Mouse (Mus musculus) heart, embryonic 14.5 days (tissue): ENCODE measurements at regions not wholly inside any gene's neighbourhood (a gene's known extent, or its start where the extent isn't known, plus 50 kb on each side); places are given as distances from the start of the nearest gene placed in this dataset.

Source experiments
- ATAC-seq: fragments of 200-750 bp; cut with Nextera tagmentation; 2 replicates; pipeline ENCODE4 v1.8.0; 2017; ENCODE audit warnings: low read depth, moderate TSS enrichment; ENCODE audit not compliant: insufficient number of reproducible peaks, insufficient read depth, low FRiP score
- H3K27ac ChIP-seq, 2 experiments: fragments of 200-500 bp in 1 of 2; fragments of 300-500 bp in 1 of 2; sonication (generic) in 1 of 2; replicated peaks in 1 of 2; 2 replicates each; pipeline ENCODE4 v1.5.1; 2012 to 2014; ENCODE audit warnings: low read depth in 2 of 2, low read length in 2 of 2, control low read depth in 1 of 2, mild to moderate bottlenecking in 1 of 2, mixed read lengths in 1 of 2; ENCODE audit not compliant: control insufficient read depth in 1 of 2, insufficient read depth in 1 of 2
- H3K27me3 ChIP-seq: fragments of 300-500 bp; sonication (generic); 2 replicates; pipeline ENCODE4 v1.6.1; 2014; ENCODE audit warnings: mild to moderate bottlenecking, low read length, control low read depth; ENCODE audit not compliant: control insufficient read depth, insufficient read depth
- H3K36me3 ChIP-seq: fragments of 300-500 bp; sonication (generic); 2 replicates; pipeline ENCODE4 v1.6.1; 2014; ENCODE audit warnings: mild to moderate bottlenecking, control low read depth, low read length, mixed read lengths; ENCODE audit not compliant: control insufficient read depth, insufficient read depth
- H3K4me1 ChIP-seq, 2 experiments: fragments of 200-500 bp in 1 of 2; fragments of 300-500 bp in 1 of 2; sonication (generic) in 1 of 2; 2 replicates each; pipeline ENCODE4 v1.6.1; 2012 to 2014; ENCODE audit warnings: low read length in 2 of 2, control low read depth in 1 of 2, mixed read lengths in 1 of 2; ENCODE audit not compliant: control insufficient read depth in 2 of 2, insufficient read depth in 2 of 2
- H3K4me2 ChIP-seq: fragments of 300-500 bp; sonication (generic); 2 replicates; pipeline ENCODE4 v1.6.1; 2014; ENCODE audit warnings: mild to moderate bottlenecking, low read length
- H3K4me3 ChIP-seq, 2 experiments: fragments of 200-500 bp in 1 of 2; fragments of 300-500 bp in 1 of 2; sonication (generic) in 1 of 2; 2 replicates each; pipeline ENCODE4 v1.5.1; 2012 to 2014; ENCODE audit warnings: low read length in 2 of 2, mild to moderate bottlenecking in 2 of 2, control low read depth in 1 of 2, low read depth in 1 of 2, moderate library complexity in 1 of 2; ENCODE audit not compliant: control insufficient read depth in 1 of 2, insufficient read depth in 1 of 2
- H3K9ac ChIP-seq: fragments of 300-500 bp; sonication (generic); 2 replicates; pipeline ENCODE4 v1.6.1; 2014; ENCODE audit warnings: mild to moderate bottlenecking, low read length
- H3K9me3 ChIP-seq: fragments of 300-500 bp; sonication (generic); 2 replicates; pipeline ENCODE4 v1.6.1; 2016; ENCODE audit warnings: low read length, control low read depth; ENCODE audit not compliant: control insufficient read depth
- WGBS: fragments of 180-500 bp; shearing (Covaris S2); extraction: QIAGEN DNeasy Blood & Tissue Kit; methylation state at CpG from one replicate; pipeline ENCODE4 v1.1.7; 2014; 5-methylcytosine and 5-hydroxymethylcytosine counted together

GRCm38 (mm10) chr9:71025196-71025595 lies 73.2 kb upstream of the Lipc start:
- WGBS = 73% methylated on average over 3 of the region's 3 CpGs
- Histone ChIP-seq H3K9me3 (no peaks in the 10 kb centered on the region), H3K9ac (no peak overlapping the region), H3K36me3 (no peaks in the 10 kb centered on the region), H3K4me1 (no peaks in the 10 kb centered on the region), H3K27me3 (no peaks in the 10 kb centered on the region), H3K27ac (no peak overlapping the region), H3K4me2 (no peak overlapping the region), H3K4me3 (no peak overlapping the region)
- ATAC-seq = no peak

DNA sequence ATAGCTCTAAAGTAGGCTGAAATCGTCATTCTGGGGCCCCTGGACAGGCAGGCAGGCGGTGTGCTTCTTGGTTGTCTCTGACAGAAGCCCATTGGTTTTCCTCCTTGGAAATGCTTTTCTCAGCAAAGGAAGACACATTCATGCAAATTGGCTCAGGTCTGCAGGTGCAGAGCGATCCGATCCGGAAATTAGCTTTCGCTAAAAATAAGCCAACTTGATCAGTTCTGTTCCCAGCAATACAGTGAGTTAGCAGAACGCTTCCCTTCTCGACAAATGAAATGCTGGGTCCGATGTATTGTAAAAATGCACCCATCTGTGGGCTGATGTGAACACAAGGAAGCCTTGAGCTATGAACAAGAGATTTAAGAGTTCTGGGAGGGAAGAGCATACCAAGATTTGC lies 66.2 kb upstream of the Lipc start:
- 81% methylated on average over 9 of the region's 9 CpGs for WGBS
- ATAC-seq = no peak
- Histone ChIP-seq H3K4me3 (no peak overlapping the region), H3K36me3 (no peaks in the 10 kb centered on the region), H3K27me3 (no peaks in the 10 kb centered on the region), H3K9me3 (no peaks in the 10 kb centered on the region), H3K4me2 (no peak overlapping the region), H3K9ac (no peak overlapping the region), H3K27ac (no peak overlapping the region), H3K4me1 (no peaks in the 10 kb centered on the region)

GRCm38 (mm10) chr9:71017396-71018179 lies 65.6 kb upstream of the Lipc start:
- Histone ChIP-seq H3K27me3 (no peaks in the 10 kb centered on the region), H3K36me3 (no peaks in the 10 kb centered on the region), H3K9me3 (no peaks in the 10 kb centered on the region), H3K4me1 (no peaks in the 10 kb centered on the region), H3K27ac (no peak overlapping the region), H3K4me2 (no peak overlapping the region), H3K4me3 (no peak overlapping the region), H3K9ac (no peak overlapping the region)
- ATAC-seq = no peak
- WGBS = 78% methylated on average over 10 of the region's 10 CpGs

DNA sequence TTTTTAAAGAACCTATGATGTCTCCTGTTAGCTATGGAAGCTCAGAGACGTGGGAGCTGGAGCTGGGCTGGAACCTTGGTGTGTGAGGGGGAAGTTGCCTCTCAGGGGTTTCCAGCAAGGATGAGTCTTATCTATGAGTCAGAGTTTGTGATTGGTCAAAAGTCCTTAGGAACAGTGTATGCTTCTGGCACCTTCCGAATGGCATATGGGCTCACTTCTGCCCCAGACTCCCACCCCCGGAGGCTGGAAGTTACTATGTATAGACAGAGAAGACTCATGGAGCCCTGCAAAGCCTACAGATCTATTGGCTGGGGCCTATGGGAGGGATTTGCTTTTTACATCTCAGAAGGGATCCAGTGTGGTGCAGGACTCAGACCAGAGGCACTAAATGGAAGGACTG lies 63.9 kb upstream of the Lipc start:
- Histone ChIP-seq H3K4me3 (no peak overlapping the region), H3K4me1 (no peaks in the 10 kb centered on the region), H3K4me2 (no peak overlapping the region), H3K27me3 (no peaks in the 10 kb centered on the region), H3K9me3 (no peaks in the 10 kb centered on the region), H3K27ac (no peak overlapping the region), H3K36me3 (no peaks in the 10 kb centered on the region), H3K9ac (no peak overlapping the region)
- 47% methylated on average over 3 of the region's 3 CpGs for WGBS
- no peak for ATAC-seq

DNA sequence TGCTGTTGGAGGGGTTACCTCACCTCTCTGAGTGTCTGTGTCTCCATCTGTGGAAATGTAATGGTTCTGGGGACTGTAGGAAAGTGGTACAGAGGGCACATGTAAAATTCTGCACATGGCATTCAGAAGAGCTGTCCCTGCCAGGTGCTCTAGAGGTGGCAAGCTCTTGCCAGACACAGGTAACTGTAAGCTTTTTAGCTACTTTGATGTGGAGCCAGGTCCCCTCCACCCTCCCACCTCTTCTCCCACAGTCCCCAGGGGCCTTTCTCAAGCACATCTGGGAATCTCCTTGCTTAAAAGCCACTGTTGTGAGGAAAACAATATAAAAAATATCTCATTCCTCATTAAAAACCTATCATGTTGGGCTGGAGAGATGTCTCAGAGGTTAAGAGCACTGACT lies 63.4 kb upstream of the Lipc start:
- H3K27ac ChIP-seq = no peak overlapping the region
- H3K4me1 ChIP-seq = no peaks in the 10 kb centered on the region
- no peaks in the 10 kb centered on the region for H3K27me3 ChIP-seq
- no peaks in the 10 kb centered on the region for H3K9me3 ChIP-seq
- no peak overlapping the region for H3K4me3 ChIP-seq
- no peak overlapping the region for H3K9ac ChIP-seq
- no peaks in the 10 kb centered on the region for H3K36me3 ChIP-seq
- ATAC-seq = no peak
- no peak overlapping the region for H3K4me2 ChIP-seq

DNA sequence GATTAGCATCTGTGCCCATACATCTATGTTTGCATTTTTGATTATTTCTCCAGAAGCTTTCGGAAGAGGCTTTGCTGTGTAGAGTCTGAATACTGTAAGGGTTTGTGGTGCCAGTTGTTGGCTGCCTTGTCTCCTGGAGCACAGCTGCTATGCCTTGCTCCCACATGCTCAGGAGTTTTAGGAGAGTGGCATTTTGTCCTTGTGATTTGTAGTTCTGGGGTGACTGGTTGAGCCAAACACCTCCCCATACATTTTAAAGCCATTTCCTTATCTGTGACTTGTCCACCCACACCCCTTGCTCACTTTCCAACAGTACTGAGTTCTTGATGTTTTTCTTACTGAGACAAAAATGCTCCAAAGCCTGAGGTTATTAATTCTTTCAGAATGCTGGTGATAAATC lies 60.4 kb upstream of the Lipc start:
- no peak overlapping the region for H3K4me2 ChIP-seq
- H3K9ac ChIP-seq = no peak overlapping the region
- no peaks in the 10 kb centered on the region for H3K36me3 ChIP-seq
- 85% methylated on average over 1 of the region's 1 CpGs for WGBS
- H3K27me3 ChIP-seq = no peaks in the 10 kb centered on the region
- H3K9me3 ChIP-seq = no peaks in the 10 kb centered on the region
- no peak overlapping the region for H3K27ac ChIP-seq
- H3K4me1 ChIP-seq = no peaks in the 10 kb centered on the region
- no peak for ATAC-seq
- no peak overlapping the region for H3K4me3 ChIP-seq

GRCm38 (mm10) chr9:71004631-71005030 lies 52.6 kb upstream of the Lipc start:
- 82% methylated on average over 2 of the region's 2 CpGs for WGBS
- no peak for ATAC-seq
- no peak overlapping the region for H3K9ac ChIP-seq

More at GRCm38 (mm10) chr9:71004631-71005030, 52.6 kb upstream of the Lipc start:
- no peaks in the 10 kb centered on the region for H3K36me3 ChIP-seq
- H3K4me2 ChIP-seq = no peak overlapping the region
- no peak overlapping the region for H3K4me3 ChIP-seq
- H3K4me1 ChIP-seq = no peaks in the 10 kb centered on the region
- H3K27ac ChIP-seq = no peak overlapping the region
- no peaks in the 10 kb centered on the region for H3K27me3 ChIP-seq
- no peaks in the 10 kb centered on the region for H3K9me3 ChIP-seq
